Mouse (Mus musculus) layer of hippocampus, postnatal 14 days (tissue): ENCODE data around the gene Gm2431. TPM values are rescaled to one million over a fixed set of nuclear protein-coding genes. Genes with fewer than 3 reads are reported as not detected.
"Not testable (repeated sequence)": the region's sequence is repeated elsewhere in the genome, so short reads cannot be mapped to it uniquely, and the experiment has no call there.

ENCODE experiments used
- DNase-seq, 2 experiments: peaks; one replicate each; pipeline ENCODE4 v3.0.0; 2021 to 2022; ENCODE audit warnings: low spot score in 2 of 2, mixed read lengths in 1 of 2
- total RNA-seq, 2 experiments: library from RNA; stranded (reverse); gene quantifications; 2 replicates each; pipeline ENCODE4 v1.2.3; 2021

Gene Gm2431
- total RNA-seq, 2 experiments from 2014 or later = not detected

DNA sequence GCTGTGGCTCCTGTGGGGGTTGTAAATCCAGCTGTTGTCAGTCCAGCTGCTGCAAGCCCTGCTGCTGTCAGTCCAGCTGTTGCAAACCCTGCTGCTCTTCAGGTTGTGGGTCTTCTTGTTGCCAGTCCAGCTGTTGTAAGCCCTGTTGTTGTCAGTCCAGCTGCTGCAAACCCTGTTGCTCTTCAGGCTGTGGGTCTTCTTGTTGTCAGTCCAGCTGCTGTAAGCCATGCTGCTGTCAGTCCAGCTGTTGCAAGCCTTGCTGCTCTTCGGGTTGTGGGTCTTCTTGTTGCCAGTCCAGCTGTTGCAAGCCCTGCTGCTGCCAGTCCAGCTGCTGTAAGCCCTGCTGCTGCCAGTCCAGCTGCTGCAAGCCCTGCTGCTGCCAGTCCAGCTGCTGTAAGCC is 46.0 kb downstream of the Gm2431 start:
- not testable (repeated sequence) for DNase-seq

GRCm38 (mm10) chr7:142211559-142211958 is 46.6 kb downstream of the Gm2431 start, which contains the start of gene Gm7579:
TSS of gene Gm7579 (plus strand) at chr7:142211859.
- DNase-seq = no peak

Other genes starting within 250 kb of the Gm2431 start
- 10 to 100 TPM; 23.6 to 27.1 TPM for gene Mob2, start 197.3 kb downstream of the Gm2431 start, total RNA-seq
- gene Dusp8, start 162.5 kb downstream of the Gm2431 start, total RNA-seq = 100 to 1,000 TPM; 139 to 140 TPM
- not detected for gene Gm45618, start 137.6 kb downstream of the Gm2431 start, total RNA-seq
- gene Gm39115, start 122.3 kb downstream of the Gm2431 start, total RNA-seq = not detected
- not detected for gene Gm45337, start 113.7 kb downstream of the Gm2431 start, total RNA-seq
- gene Gm29735, start 101.2 kb downstream of the Gm2431 start, total RNA-seq = not detected
- gene Gm4553, start 92.6 kb downstream of the Gm2431 start, total RNA-seq = not detected
- not detected for gene Krtap5-2, start 82.3 kb downstream of the Gm2431 start, total RNA-seq
- gene Gm10153, start 68.0 kb downstream of the Gm2431 start, total RNA-seq = not detected
- not detected for gene Krtap5-3, start 57.0 kb downstream of the Gm2431 start, total RNA-seq
- gene Gm7579, start 46.5 kb downstream of the Gm2431 start, total RNA-seq = not detected
- not detected for gene Krtap5-5, start 28.4 kb downstream of the Gm2431 start, total RNA-seq
- gene Gm40460, start 17.3 kb downstream of the Gm2431 start, total RNA-seq = not detected
- not detected for gene Gm4559, start 16.0 kb upstream of the Gm2431 start, total RNA-seq
- not detected for gene Krtap5-1, start 38.8 kb upstream of the Gm2431 start, total RNA-seq
- gene Krtap5-4, start 45.2 kb upstream of the Gm2431 start, total RNA-seq = not detected
- 10 to 100 TPM; 30.0 to 31.3 TPM for gene Ifitm10, start 115.4 kb upstream of the Gm2431 start, total RNA-seq
- gene Gm49369, start 124.3 kb upstream of the Gm2431 start, total RNA-seq = under 1 TPM in 1 of 2 experiments, not detected in 1; 0.71 TPM
- 100 to 1,000 TPM; 304 to 345 TPM for gene Ctsd, start 129.7 kb upstream of the Gm2431 start, total RNA-seq
- not detected for gene Syt8, start 176.5 kb upstream of the Gm2431 start, total RNA-seq
- gene Tnni2, start 183.5 kb upstream of the Gm2431 start, total RNA-seq = under 1 TPM in 1 of 2 experiments, not detected in 1; 0.37 TPM
- gene Lsp1, start 202.5 kb upstream of the Gm2431 start, total RNA-seq = 1 to 10 TPM; 4.2 to 4.7 TPM
- gene Tnnt3, start 240.5 kb upstream of the Gm2431 start, total RNA-seq = under 1 TPM; 0.92 to 0.95 TPM